Mouse (Mus musculus) forebrain, embryonic 11.5 days (tissue): ENCODE data around the gene Sytl2. TPM values are rescaled to one million over a fixed set of nuclear protein-coding genes. Genes with fewer than 3 reads are reported as not detected.

Experiments used
- ATAC-seq: fragments of 200-750 bp; cut with Nextera tagmentation; replicated peaks from 2 replicates; pipeline ENCODE4 v1.8.0; 2017; ENCODE audit warnings: moderate TSS enrichment; ENCODE audit not compliant: low FRiP score
- DNase-seq: peaks from one replicate; pipeline ENCODE4 v3.0.0-alpha.2; 2017; ENCODE audit warnings: low spot score
- H3K27ac ChIP-seq: fragments of 300-500 bp; sonication (generic); 2 replicates; pipeline ENCODE4 v1.5.1; 2014; ENCODE audit warnings: low read depth, low read length
- H3K27me3 ChIP-seq: fragments of 300-500 bp; sonication (generic); 2 replicates; pipeline ENCODE4 v1.6.1; 2014; ENCODE audit warnings: mild to moderate bottlenecking, low read length, mixed read lengths; ENCODE audit not compliant: control insufficient read depth, insufficient read depth
- H3K36me3 ChIP-seq: fragments of 300-500 bp; sonication (generic); 2 replicates; pipeline ENCODE4 v1.6.1; 2014; ENCODE audit warnings: mild to moderate bottlenecking, low read length, moderate library complexity, mixed read lengths; ENCODE audit not compliant: control insufficient read depth, insufficient read depth
- H3K4me1 ChIP-seq: fragments of 300-500 bp; sonication (generic); replicated peaks from 2 replicates; pipeline ENCODE4 v1.6.1; 2014; ENCODE audit warnings: low read length, mixed read lengths; ENCODE audit not compliant: control insufficient read depth, insufficient read depth
- H3K4me2 ChIP-seq: fragments of 300-500 bp; sonication (generic); 2 replicates; pipeline ENCODE4 v1.6.1; 2014; ENCODE audit warnings: low read depth, mild to moderate bottlenecking, low read length, moderate library complexity, mixed read lengths; ENCODE audit not compliant: severe bottlenecking
- H3K4me3 ChIP-seq: fragments of 300-500 bp; sonication (generic); 2 replicates; pipeline ENCODE4 v1.5.1; 2014; ENCODE audit warnings: low read depth, low read length
- H3K9ac ChIP-seq: fragments of 300-500 bp; sonication (generic); 2 replicates; pipeline ENCODE4 v1.6.1; 2014; ENCODE audit warnings: low read length
- H3K9me3 ChIP-seq: fragments of 300-500 bp; sonication (generic); 2 replicates; pipeline ENCODE4 v1.6.1; 2016; ENCODE audit warnings: low read length, mixed read lengths; ENCODE audit not compliant: control insufficient read depth
- WGBS: fragments of 180-500 bp; shearing (Covaris S2); extraction: QIAGEN DNeasy Blood & Tissue Kit; methylation state at CpG from one replicate; pipeline ENCODE4 v1.1.7; 2014; 5-methylcytosine and 5-hydroxymethylcytosine counted together
- polyA plus RNA-seq: library from polyadenylated mRNA; unstranded; fragments of >200 nt; fragmentation: Nextera tagmentation; extraction: Ambion mirVana; gene quantifications from 2 replicates; pipeline ENCODE4 v1.2.1, GENCODE M21; 2014

Gene Sytl2
- polyA plus RNA-seq, 1 experiment from 2014 or later = 1.5 TPM

- ATAC-seq (peak; percentile 40; the same call in 1 of the 2 replicates), DNase-seq (peak; percentile 51)
- no peak overlapping the region for H3K27ac ChIP-seq
- peaks cover 5% of the 10 kb centered on the region; the same call in 1 of the 2 replicates for H3K4me1 ChIP-seq
- peaks cover 13% of the 10 kb centered on the region for H3K27me3 ChIP-seq
- peak overlapping the region; percentile 96 for H3K4me2 ChIP-seq
- no peaks in the 10 kb centered on the region for H3K36me3 ChIP-seq
- H3K9ac ChIP-seq = peak overlapping the region; percentile 62
- peak overlapping the region; percentile 54 for H3K4me3 ChIP-seq
- H3K9me3 ChIP-seq = no peaks in the 10 kb centered on the region
- 4% methylated on average over 27 of the region's 27 CpGs for WGBS
These were observed 848 bp downstream of the Sytl2 start for GRCm38 (mm10) chr7:90302647-90303552.

DNA sequence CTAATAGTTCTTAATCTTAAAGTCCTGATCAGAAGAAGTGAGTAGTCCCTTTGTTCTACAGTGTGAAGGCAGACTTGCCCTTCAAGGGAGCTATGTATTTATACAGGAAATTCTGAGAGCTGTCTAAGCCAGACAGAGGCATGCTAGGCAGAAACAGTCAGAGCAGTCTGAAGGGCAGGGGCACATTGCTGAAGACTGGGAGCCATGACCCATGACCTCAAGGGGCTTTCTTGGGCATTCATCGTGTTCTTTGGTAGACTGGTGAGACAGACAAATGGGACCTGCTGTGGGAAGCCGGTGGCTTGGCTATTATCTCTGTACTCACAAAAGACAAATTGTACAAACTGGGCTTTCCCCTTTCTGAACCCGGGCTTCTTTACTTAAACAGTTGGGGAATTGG lies 4.0 kb downstream of the Sytl2 start:
- H3K4me2 ChIP-seq = no peak overlapping the region
- H3K4me1 ChIP-seq = peaks cover 5% of the 10 kb centered on the region; the same call in 1 of the 2 replicates
- DNase-seq (no peak), ATAC-seq (peak; percentile 55)
- WGBS = 6% methylated on average over 3 of the region's 3 CpGs
- H3K27me3 ChIP-seq = peaks cover 13% of the 10 kb centered on the region
- no peak overlapping the region for H3K27ac ChIP-seq
- no peaks in the 10 kb centered on the region for H3K36me3 ChIP-seq
- no peak overlapping the region for H3K4me3 ChIP-seq
- no peak overlapping the region for H3K9ac ChIP-seq
- no peaks in the 10 kb centered on the region for H3K9me3 ChIP-seq

GRCm38 (mm10) chr7:90306968-90307367 lies 4.9 kb downstream of the Sytl2 start:
- 95% methylated on average over 1 of the region's 1 CpGs for WGBS
- peaks cover 5% of the 10 kb centered on the region; the same call in 1 of the 2 replicates for H3K4me1 ChIP-seq
- no peak overlapping the region for H3K27ac ChIP-seq
- DNase-seq (no peak), ATAC-seq (no peak)
- no peaks in the 10 kb centered on the region for H3K36me3 ChIP-seq
- H3K9ac ChIP-seq = no peak overlapping the region
- no peak overlapping the region for H3K4me3 ChIP-seq
- peaks cover 13% of the 10 kb centered on the region for H3K27me3 ChIP-seq
- H3K9me3 ChIP-seq = no peaks in the 10 kb centered on the region
- no peak overlapping the region for H3K4me2 ChIP-seq

DNA sequence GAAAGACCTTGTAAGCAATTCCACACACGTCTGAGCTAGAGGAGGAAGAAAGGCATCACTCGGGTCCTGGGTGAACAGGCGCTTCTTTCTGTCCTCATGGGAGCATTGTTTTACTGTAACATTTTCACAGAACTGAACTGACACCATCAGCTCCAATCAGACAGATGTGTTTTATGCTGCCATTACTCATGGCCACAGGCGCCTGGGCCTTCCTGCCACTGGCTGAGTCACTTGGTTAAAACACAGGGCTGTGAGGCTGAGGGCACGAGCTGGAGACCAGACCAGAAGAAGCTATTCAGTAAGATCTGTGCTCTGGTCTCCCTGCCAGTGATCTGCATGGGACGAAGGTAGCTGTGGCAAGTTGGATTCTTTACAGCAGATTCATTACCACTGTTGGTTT lies 6.0 kb downstream of the Sytl2 start:
- no peak for DNase-seq
- Histone ChIP-seq H3K9ac (no peak overlapping the region), H3K9me3 (no peaks in the 10 kb centered on the region), H3K4me1 (0 out of 2 replicates have a peak, but pooled peaks cover 1% of the 10 kb centered on the region), H3K27me3 (peaks cover 5% of the 10 kb centered on the region), H3K4me3 (no peak overlapping the region), H3K27ac (no peak overlapping the region), H3K36me3 (no peaks in the 10 kb centered on the region), H3K4me2 (no peak overlapping the region)
- no peak for ATAC-seq
- 76% methylated on average over 6 of the region's 6 CpGs for WGBS

- H3K9me3 ChIP-seq = no peaks in the 10 kb centered on the region
- H3K9ac ChIP-seq = no peak overlapping the region
- H3K4me1 ChIP-seq = no peaks in the 10 kb centered on the region
- H3K4me2 ChIP-seq = no peak overlapping the region
- 79% methylated on average over 7 of the region's 7 CpGs for WGBS
- H3K27ac ChIP-seq = no peak overlapping the region
- H3K27me3 ChIP-seq = no peaks in the 10 kb centered on the region
- H3K36me3 ChIP-seq = no peaks in the 10 kb centered on the region
- no peak for DNase-seq
- ATAC-seq = no peak
- no peak overlapping the region for H3K4me3 ChIP-seq
These were observed 10.3 kb downstream of the Sytl2 start for GRCm38 (mm10) chr7:90312151-90312883.

- ATAC-seq = no peak
- H3K4me2 ChIP-seq = no peak overlapping the region
- H3K9me3 ChIP-seq = no peaks in the 10 kb centered on the region
- no peak for DNase-seq
- H3K36me3 ChIP-seq = no peaks in the 10 kb centered on the region
- no peaks in the 10 kb centered on the region for H3K27me3 ChIP-seq
- no peak overlapping the region for H3K4me3 ChIP-seq
- H3K9ac ChIP-seq = no peak overlapping the region
- WGBS = 77% methylated on average over 3 of the region's 3 CpGs
- H3K4me1 ChIP-seq = no peaks in the 10 kb centered on the region
- no peak overlapping the region for H3K27ac ChIP-seq
These were observed 11.4 kb downstream of the Sytl2 start for GRCm38 (mm10) chr7:90313421-90313820.

GRCm38 (mm10) chr7:90316823-90317222 lies 14.8 kb downstream of the Sytl2 start:
- DNase-seq (no peak), ATAC-seq (no peak)
- Histone ChIP-seq H3K9ac (no peak overlapping the region), H3K27me3 (no peaks in the 10 kb centered on the region), H3K9me3 (no peaks in the 10 kb centered on the region), H3K4me1 (no peaks in the 10 kb centered on the region), H3K4me2 (no peak overlapping the region), H3K27ac (no peak overlapping the region), H3K4me3 (no peak overlapping the region), H3K36me3 (no peaks in the 10 kb centered on the region)
- 91% methylated on average over 2 of the region's 2 CpGs for WGBS

GRCm38 (mm10) chr7:90319446-90319845 lies 17.4 kb downstream of the Sytl2 start:
- no peaks in the 10 kb centered on the region for H3K4me1 ChIP-seq
- H3K27me3 ChIP-seq = no peaks in the 10 kb centered on the region
- no peaks in the 10 kb centered on the region for H3K9me3 ChIP-seq
- no peak overlapping the region for H3K4me3 ChIP-seq
- DNase-seq (no peak), ATAC-seq (no peak)
- WGBS = 97% methylated on average over 1 of the region's 1 CpGs
- no peak overlapping the region for H3K9ac ChIP-seq
- H3K36me3 ChIP-seq = no peaks in the 10 kb centered on the region
- H3K27ac ChIP-seq = no peak overlapping the region
- no peak overlapping the region for H3K4me2 ChIP-seq
